Mouse (Mus musculus) monocyte, adult 5-6 weeks (primary cell): ENCODE measurements around the gene Ube2q2. TPM values are rescaled to one million over a fixed set of nuclear protein-coding genes. Genes with fewer than 3 reads are reported as not detected.
A peak's percentile ranks its signal among the peaks of the same experiment; 100 is the strongest.
"Not testable (repeated sequence)": the region's sequence is repeated elsewhere in the genome, so short reads cannot be mapped to it uniquely, and the experiment has no call there.

ENCODE experiments used
- ATAC-seq: fragments of 153-309, 156-312 bp; replicated peaks from 2 replicates; pipeline ENCODE4 v1.8.0; 2017; ENCODE audit warnings: mild to moderate bottlenecking; ENCODE audit not compliant: low TSS enrichment, insufficient number of reproducible peaks, severe bottlenecking, poor library complexity, low FRiP score
- total RNA-seq: library from RNA; stranded (forward); fragments of 200-1000, 200-491, 200-594 nt; gene quantifications from 3 replicates; pipeline ENCODE4 v1.2.3, GENCODE M21; 2017

The Ube2q2 gene
- total RNA-seq, 1 experiment from 2014 or later: 49.5 TPM

- ATAC-seq: no peak
Measured at GRCm38 (mm10) chr9:55232110-55232509, 83.5 kb downstream of the Ube2q2 start.

GRCm38 (mm10) chr9:55232586-55232985 lies 83.9 kb downstream of the Ube2q2 start:
- no peak for ATAC-seq

- not testable (repeated sequence) for ATAC-seq
Measured at GRCm38 (mm10) chr9:55233076-55233475, 84.4 kb downstream of the Ube2q2 start.

GRCm38 (mm10) chr9:55236235-55237165 lies 87.8 kb downstream of the Ube2q2 start:
- no peak for ATAC-seq

- ATAC-seq: no peak
Measured at GRCm38 (mm10) chr9:55240852-55241251, 92.2 kb downstream of the Ube2q2 start.

- ATAC-seq: no peak
Measured at GRCm38 (mm10) chr9:55241863-55242685, 93.4 kb downstream of the Ube2q2 start.

- no peak for ATAC-seq
Measured at GRCm38 (mm10) chr9:55243280-55243679, 94.6 kb downstream of the Ube2q2 start.

- ATAC-seq: no peak
Measured at GRCm38 (mm10) chr9:55244079-55244478, 95.4 kb downstream of the Ube2q2 start.

- ATAC-seq: not testable (repeated sequence)
Measured at GRCm38 (mm10) chr9:55245057-55245750, 96.5 kb downstream of the Ube2q2 start.

GRCm38 (mm10) chr9:55246440-55246839 lies 97.8 kb downstream of the Ube2q2 start:
- ATAC-seq: no peak

- no peak for ATAC-seq
Measured at GRCm38 (mm10) chr9:55246918-55247317, 98.3 kb downstream of the Ube2q2 start.

GRCm38 (mm10) chr9:55248465-55248864 lies 99.8 kb downstream of the Ube2q2 start:
- no peak for ATAC-seq

GRCm38 (mm10) chr9:55250595-55251247 lies 102.1 kb downstream of the Ube2q2 start:
- ATAC-seq: no peak

GRCm38 (mm10) chr9:55252097-55252496 lies 103.4 kb downstream of the Ube2q2 start:
- not testable (repeated sequence) for ATAC-seq

- ATAC-seq: no peak
Measured at GRCm38 (mm10) chr9:55253849-55254248, 105.2 kb downstream of the Ube2q2 start.

GRCm38 (mm10) chr9:55255056-55255455 lies 106.4 kb downstream of the Ube2q2 start:
- no peak for ATAC-seq

GRCm38 (mm10) chr9:55255604-55256003 lies 107.0 kb downstream of the Ube2q2 start:
- peak; percentile 80 for ATAC-seq

- no peak for ATAC-seq
Measured at GRCm38 (mm10) chr9:55257105-55257504, 108.5 kb downstream of the Ube2q2 start.
